Comparison of ENCODE assay signal across 8 mouse cellular contexts in genomic region chr17:88255744-88256598, GRCm38 (mm10).
A peak's percentile ranks its signal among the peaks of the same experiment; 100 is the strongest.
DNase-seq lines count a peak whose midpoint lies in the region; ATAC-seq lines count a peak whose summit lies in the region.

No protein-coding gene starts in this region.

- peaks cover 13% of the 10 kb centered on the region for H3K4me1 ChIP-seq in hindbrain, embryonic 15.5 days (replicated peaks)

- H3K27me3 ChIP-seq in hindbrain, embryonic 15.5 days = no peaks in the 10 kb centered on the region

- peak; percentile 83 for ATAC-seq in hindbrain, embryonic 15.5 days (ENCODE audit: low FRiP score, low read depth)

- peak overlapping the region; percentile 90 for H3K9ac ChIP-seq in hindbrain, embryonic 15.5 days

- DNase-seq in R1 (ENCODE audit: low read depth, low spot score) = peak; percentile 94
- peak; percentile 96 for DNase-seq in cerebellum, postnatal 10 days
- DNase-seq in gastrocnemius, adult 18-20 months (ENCODE audit: low spot score) = peak; percentile 79
- DNase-seq in layer of hippocampus, postnatal 36 days = peak; percentile 62 to 67
- peak; percentile 88 for DNase-seq in lung, postnatal 36 days
- peak; percentile 91 for DNase-seq in retina, postnatal 1 day
- peak; percentile 90 for DNase-seq in thymus, postnatal 4 days

- H3K9me3 ChIP-seq in hindbrain, embryonic 15.5 days = no peaks in the 10 kb centered on the region

- H3K4me3 ChIP-seq in hindbrain, embryonic 15.5 days = peak overlapping the region; percentile 57

- no peaks in the 10 kb centered on the region for H3K36me3 ChIP-seq in hindbrain, embryonic 15.5 days

- H3K27ac ChIP-seq in hindbrain, embryonic 15.5 days (replicated peaks) = peak overlapping the region; percentile 95

- WGBS in hindbrain, embryonic 15.5 days = 0% methylated on average over 40 of the region's 40 CpGs

- peak overlapping the region; percentile 86 for H3K4me2 ChIP-seq in hindbrain, embryonic 15.5 days

Comparison
In these comparisons a context has a peak if more than half of its experiments do, and no peak if none do; other contexts are left out.
1. Peak in every context shown above with its lines: DNase-seq, ATAC-seq, H3K4me3 ChIP-seq and H3K27ac ChIP-seq.